Mouse (Mus musculus): Measurements from ENCODE around the gene Cga. TPM values are rescaled to one million over a fixed set of nuclear protein-coding genes. Genes with fewer than 3 reads are reported as not detected.
A peak's percentile ranks its signal among the peaks of the same experiment; 100 is the strongest.

Cga gene
- not detected in 2 replicates for polyA plus RNA-seq (2012; ENCODE audit: insufficient read depth, low replicate concordance)

DNA sequence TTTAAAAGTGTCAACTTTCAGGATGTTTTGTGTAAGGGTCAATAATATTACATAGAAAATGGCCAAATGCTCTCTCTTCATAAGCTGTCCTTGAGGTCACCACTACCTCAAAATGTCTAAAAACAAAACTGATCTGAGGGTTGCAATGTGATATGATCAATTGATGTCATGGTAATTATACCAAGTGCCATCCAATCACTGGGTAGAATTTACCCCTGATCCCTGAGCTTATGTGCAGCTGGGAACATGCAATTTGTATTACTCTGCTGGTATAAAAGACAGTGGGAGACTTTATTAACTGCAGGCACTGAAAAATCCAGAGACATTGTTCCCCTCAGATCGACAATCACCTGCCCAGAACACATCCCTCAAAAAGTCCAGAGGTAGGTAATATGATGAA is at the start of gene Cga:
Gene Cga (plus strand): TSS at position 301 of the 400 bp plus-strand sequence.
- Histone ChIP-seq H3K27me3 (replicated peaks) (peaks cover 13% of the 10 kb centered on the region), H3K4me1 (peaks cover 8% of the 10 kb centered on the region; the same call in 1 of the 2 replicates), H3K4me3 (replicated peaks) (no peak within 1 kb of the TSS), H3K36me3 (replicated peaks; ENCODE audit: low read length) (no peaks in the 10 kb centered on the region), H3K9me3 (no peaks in the 10 kb centered on the region)
- TF ChIP-seq FLI1 (IDR thresholded peaks at IDR 0.05; ENCODE audit: low read length): no peak

DNA sequence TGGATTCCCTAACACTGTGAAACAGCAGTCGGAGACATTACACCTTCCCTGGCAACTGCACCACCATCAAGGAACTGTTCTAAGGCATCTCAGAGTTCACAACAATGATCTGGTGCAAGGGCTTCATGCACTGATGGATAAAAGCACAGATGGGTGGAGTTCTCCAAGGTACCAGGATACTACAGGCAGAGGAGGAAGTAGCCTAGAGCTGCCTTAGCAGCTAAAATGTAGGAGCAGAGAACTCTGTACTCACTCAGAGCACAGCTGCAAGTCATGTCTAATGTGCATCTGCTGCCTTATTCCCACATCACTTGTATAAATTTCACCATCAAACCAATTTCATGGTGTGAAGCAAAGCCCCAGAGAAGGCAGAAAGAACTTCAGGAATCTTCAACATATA is 49.7 kb upstream of the Cga start:
- no peak overlapping the region for H3K4me3 ChIP-seq (replicated peaks)
- peaks cover 37% of the 10 kb centered on the region for H3K36me3 ChIP-seq (replicated peaks; ENCODE audit: low read length)
- H3K27me3 ChIP-seq (replicated peaks): no peaks in the 10 kb centered on the region
- H3K9me3 ChIP-seq: no peaks in the 10 kb centered on the region
- TF ChIP-seq GATA1 (IDR thresholded peaks at IDR 0.05; ENCODE audit: borderline replicate concordance, low read length): no peak
- no peak for TF ChIP-seq FLI1 (IDR thresholded peaks at IDR 0.05; ENCODE audit: low read length)
- H3K4me1 ChIP-seq: peaks cover 44% of the 10 kb centered on the region

DNA sequence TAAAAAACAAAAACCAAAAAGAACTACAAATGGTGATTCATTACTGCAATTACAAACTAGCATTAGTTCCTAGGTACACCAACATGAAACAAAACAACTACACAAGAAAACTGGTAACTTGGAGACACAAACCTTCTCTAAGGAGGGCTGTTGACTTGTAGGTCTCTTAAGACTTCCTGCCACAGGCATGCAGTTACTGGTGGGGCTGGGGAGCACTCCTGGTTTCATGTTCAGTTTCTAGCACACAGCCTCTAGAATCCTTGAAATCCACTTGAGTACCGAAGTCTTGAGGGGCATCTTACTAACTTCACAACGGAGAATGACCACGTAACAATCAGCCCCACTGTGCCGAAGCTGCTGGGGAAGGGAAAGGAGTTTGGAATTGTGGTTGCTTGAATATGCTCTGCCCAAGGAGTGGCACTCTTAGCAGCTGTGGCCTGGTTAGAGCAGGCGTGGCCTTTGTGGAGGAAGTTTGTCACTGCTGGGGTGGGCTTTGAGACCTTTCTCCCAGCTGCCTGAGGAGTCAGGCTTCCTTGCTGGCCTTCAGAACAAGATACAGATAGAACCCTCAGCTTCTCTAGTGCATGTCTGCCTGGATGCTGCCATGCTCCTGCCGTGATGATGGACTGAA is 45.8 kb upstream of the Cga start:
- Histone ChIP-seq H3K4me3 (replicated peaks) (peak overlapping the region; percentile 40), H3K4me1 (peaks cover 52% of the 10 kb centered on the region), H3K27me3 (replicated peaks) (no peaks in the 10 kb centered on the region), H3K9me3 (no peaks in the 10 kb centered on the region), H3K36me3 (replicated peaks; ENCODE audit: low read length) (peaks cover 47% of the 10 kb centered on the region)
- TF ChIP-seq GATA1 (IDR thresholded peaks at IDR 0.05; ENCODE audit: borderline replicate concordance, low read length) (no peak), FLI1 (IDR thresholded peaks at IDR 0.05; ENCODE audit: low read length) (no peak)

DNA sequence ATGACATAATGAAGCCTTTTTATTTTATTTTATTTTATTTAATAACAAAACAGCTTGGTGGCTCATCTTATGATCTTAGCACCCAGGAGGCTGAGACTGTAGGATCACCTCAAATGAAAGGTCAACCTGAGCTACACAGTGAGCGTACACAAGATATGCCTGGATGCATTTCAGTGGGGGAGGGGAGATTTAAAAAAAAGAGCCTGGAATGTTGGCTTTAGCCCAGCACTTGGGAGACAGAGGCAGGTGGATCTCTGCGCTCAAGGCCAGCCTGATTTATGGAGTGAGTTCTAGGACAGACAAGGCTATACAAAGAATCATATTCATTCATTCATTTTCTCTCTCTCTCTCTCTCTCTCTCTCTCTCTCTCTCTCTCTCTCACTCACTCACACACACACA is 43.4 kb upstream of the Cga start:
- Histone ChIP-seq H3K9me3 (peaks cover 11% of the 10 kb centered on the region), H3K36me3 (replicated peaks; ENCODE audit: low read length) (peaks cover 65% of the 10 kb centered on the region), H3K4me3 (replicated peaks) (no peak overlapping the region), H3K27me3 (replicated peaks) (no peaks in the 10 kb centered on the region), H3K4me1 (peaks cover 44% of the 10 kb centered on the region)
- no peak for TF ChIP-seq FLI1 (IDR thresholded peaks at IDR 0.05; ENCODE audit: low read length)
- no peak for TF ChIP-seq GATA1 (IDR thresholded peaks at IDR 0.05; ENCODE audit: borderline replicate concordance, low read length)

DNA sequence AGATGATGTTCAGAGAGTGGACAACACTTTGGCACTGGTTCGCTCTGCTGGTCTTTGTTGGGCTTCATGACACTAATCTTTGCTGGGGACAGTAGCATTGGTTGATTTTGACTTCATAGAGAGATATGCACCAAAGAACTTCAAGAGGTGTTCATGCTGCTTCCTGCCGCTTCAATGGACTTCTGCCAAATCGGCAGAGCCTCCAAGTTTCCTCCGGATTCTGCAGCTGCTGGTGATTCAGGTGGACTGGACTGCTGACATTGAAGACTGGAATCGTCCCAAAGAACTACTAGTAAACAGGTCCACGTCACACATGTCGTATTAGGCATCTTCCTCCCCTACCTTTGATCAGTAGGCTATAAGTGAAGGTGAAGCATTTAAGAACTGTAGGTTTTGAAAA is 41.5 kb upstream of the Cga start:
- H3K27me3 ChIP-seq (replicated peaks): no peaks in the 10 kb centered on the region
- H3K9me3 ChIP-seq: peaks cover 11% of the 10 kb centered on the region
- TF ChIP-seq FLI1 (IDR thresholded peaks at IDR 0.05; ENCODE audit: low read length): no peak
- TF ChIP-seq GATA1 (IDR thresholded peaks at IDR 0.05; ENCODE audit: borderline replicate concordance, low read length): no peak
- peaks cover 65% of the 10 kb centered on the region for H3K36me3 ChIP-seq (replicated peaks; ENCODE audit: low read length)
- H3K4me1 ChIP-seq: peaks cover 36% of the 10 kb centered on the region
- no peak overlapping the region for H3K4me3 ChIP-seq (replicated peaks)

DNA sequence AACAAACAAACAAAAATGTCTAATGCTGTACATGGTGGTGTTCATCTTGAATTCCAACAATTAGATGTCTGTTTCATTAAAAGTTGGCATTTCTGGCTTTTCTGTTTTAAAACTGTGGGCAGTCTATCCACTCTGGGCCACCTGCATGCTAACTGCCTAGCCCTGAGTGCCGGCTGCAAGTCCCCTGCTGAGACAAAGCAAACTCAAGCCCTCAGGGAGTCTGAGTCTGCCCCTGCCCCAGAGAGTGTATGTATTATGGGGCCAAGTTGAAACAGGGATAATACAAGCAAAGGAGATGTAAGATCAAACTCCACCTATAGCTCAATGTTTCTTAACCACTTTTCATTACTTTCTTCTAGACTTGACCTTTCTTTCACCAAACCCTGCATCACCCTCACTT is 37.6 kb upstream of the Cga start:
- Histone ChIP-seq H3K27me3 (replicated peaks) (no peaks in the 10 kb centered on the region), H3K4me3 (replicated peaks) (no peak overlapping the region), H3K4me1 (peaks cover 53% of the 10 kb centered on the region), H3K36me3 (replicated peaks; ENCODE audit: low read length) (peaks cover 50% of the 10 kb centered on the region), H3K9me3 (peaks cover 11% of the 10 kb centered on the region)
- TF ChIP-seq FLI1 (IDR thresholded peaks at IDR 0.05; ENCODE audit: low read length) (no peak), GATA1 (IDR thresholded peaks at IDR 0.05; ENCODE audit: borderline replicate concordance, low read length) (no peak)

DNA sequence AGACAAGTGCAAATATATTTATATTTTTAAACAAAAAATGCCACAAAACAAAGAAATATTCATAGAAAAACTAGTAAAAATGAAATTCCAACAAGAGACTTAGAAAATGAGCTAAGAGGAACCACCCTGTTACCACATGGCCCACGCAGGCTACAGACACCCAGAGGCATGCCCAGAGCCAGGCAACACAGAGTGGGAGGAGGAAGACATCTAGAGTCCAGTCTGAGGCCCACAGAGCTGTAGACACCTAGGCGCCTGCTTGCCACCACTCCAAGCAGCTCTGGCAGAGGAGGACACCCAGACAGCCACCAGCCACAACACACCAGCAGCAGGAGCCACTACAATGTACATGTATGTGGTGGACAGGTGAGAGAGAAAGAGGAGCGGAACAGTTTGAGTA is 34.7 kb upstream of the Cga start:
- H3K4me1 ChIP-seq: peaks cover 51% of the 10 kb centered on the region
- peaks cover 7% of the 10 kb centered on the region for H3K9me3 ChIP-seq
- TF ChIP-seq GATA1 (IDR thresholded peaks at IDR 0.05; ENCODE audit: borderline replicate concordance, low read length): no peak
- no peak for TF ChIP-seq FLI1 (IDR thresholded peaks at IDR 0.05; ENCODE audit: low read length)
- no peak overlapping the region for H3K4me3 ChIP-seq (replicated peaks)
- H3K36me3 ChIP-seq (replicated peaks; ENCODE audit: low read length): peaks cover 41% of the 10 kb centered on the region
- no peaks in the 10 kb centered on the region for H3K27me3 ChIP-seq (replicated peaks)

DNA sequence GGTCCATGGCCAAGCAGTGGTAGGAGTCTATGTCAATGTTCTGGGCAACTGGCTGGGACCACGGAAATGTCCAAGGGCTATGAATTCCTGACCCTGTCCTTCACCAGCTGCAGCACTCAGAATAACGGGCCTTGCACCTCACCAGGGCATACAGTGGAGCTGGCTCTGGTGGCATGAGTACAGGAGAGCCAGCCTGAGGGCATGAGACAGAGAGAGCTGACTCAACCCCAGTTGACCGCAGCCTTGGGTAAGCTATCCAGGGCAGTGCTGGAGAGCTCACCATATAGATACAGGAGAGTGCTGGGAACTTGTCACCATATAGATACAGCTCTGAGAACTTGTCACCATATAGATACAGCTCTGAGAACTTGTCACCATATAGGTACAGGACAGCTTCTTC is 34.2 kb upstream of the Cga start:
- H3K36me3 ChIP-seq (replicated peaks; ENCODE audit: low read length): peaks cover 36% of the 10 kb centered on the region
- TF ChIP-seq GATA1 (IDR thresholded peaks at IDR 0.05; ENCODE audit: borderline replicate concordance, low read length) (no peak), FLI1 (IDR thresholded peaks at IDR 0.05; ENCODE audit: low read length) (no peak)

DNA sequence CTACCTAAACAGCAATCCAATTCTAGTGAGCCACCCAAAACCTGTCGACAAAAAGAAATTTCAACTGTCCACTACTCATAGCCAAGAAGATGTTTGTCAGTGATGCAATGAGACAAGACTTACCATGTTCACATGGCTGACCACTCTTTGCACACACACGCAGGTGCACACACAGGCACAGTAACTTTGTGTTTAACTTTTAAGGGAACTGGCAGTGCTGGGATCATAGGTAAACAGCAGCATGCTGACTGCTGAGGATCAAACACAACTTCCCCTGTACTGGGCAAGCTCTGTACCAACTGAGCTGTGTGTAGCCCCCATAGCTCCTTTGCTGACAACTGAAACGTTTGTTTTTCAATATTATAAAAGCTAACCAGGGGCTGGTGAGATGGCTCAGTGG is 32.1 kb upstream of the Cga start:
- Histone ChIP-seq H3K9me3 (no peaks in the 10 kb centered on the region), H3K27me3 (replicated peaks) (no peaks in the 10 kb centered on the region), H3K36me3 (replicated peaks; ENCODE audit: low read length) (peaks cover 27% of the 10 kb centered on the region), H3K4me1 (peaks cover 75% of the 10 kb centered on the region), H3K4me3 (replicated peaks) (no peak overlapping the region)
- TF ChIP-seq GATA1 (IDR thresholded peaks at IDR 0.05; ENCODE audit: borderline replicate concordance, low read length): no peak
- TF ChIP-seq FLI1 (IDR thresholded peaks at IDR 0.05; ENCODE audit: low read length): no peak

More for the DNA sequence above, 34.2 kb upstream of the Cga start:
- H3K4me1 ChIP-seq: peaks cover 56% of the 10 kb centered on the region
- H3K9me3 ChIP-seq: peaks cover 2% of the 10 kb centered on the region; the same call in 1 of the 2 replicates
- H3K4me3 ChIP-seq (replicated peaks): peak overlapping the region; percentile 0
- H3K27me3 ChIP-seq (replicated peaks): no peaks in the 10 kb centered on the region

DNA sequence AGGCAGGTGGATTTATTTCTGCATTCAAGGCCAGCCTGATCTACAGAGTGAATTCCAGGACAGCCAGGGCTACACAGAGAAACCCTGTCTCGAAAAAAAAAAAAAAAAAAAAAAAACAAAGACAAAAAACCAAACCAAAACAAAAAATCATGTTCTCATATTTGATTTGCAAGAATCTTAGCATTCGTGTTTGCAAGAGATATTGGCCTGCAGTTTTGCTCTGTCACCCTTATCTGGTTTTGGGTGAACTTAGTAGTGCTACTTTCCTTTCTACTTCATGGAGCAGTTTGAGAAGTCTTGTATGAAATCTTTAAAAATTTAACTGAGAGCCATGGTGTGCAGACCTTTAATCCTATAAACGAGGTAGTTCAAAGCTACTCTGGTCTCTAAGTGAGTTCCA is 23.8 kb upstream of the Cga start:
- Histone ChIP-seq H3K4me3 (replicated peaks) (no peak overlapping the region), H3K9me3 (no peaks in the 10 kb centered on the region), H3K4me1 (peaks cover 76% of the 10 kb centered on the region), H3K27me3 (replicated peaks) (no peaks in the 10 kb centered on the region), H3K36me3 (replicated peaks; ENCODE audit: low read length) (peaks cover 33% of the 10 kb centered on the region)
- TF ChIP-seq GATA1 (IDR thresholded peaks at IDR 0.05; ENCODE audit: borderline replicate concordance, low read length) (no peak), FLI1 (IDR thresholded peaks at IDR 0.05; ENCODE audit: low read length) (no peak)
